Mouse (Mus musculus) MEL (cell line): ENCODE data around the gene Il4.

ENCODE experiments used
- E2F4 ChIP-seq: IDR thresholded peaks from 2 replicates; pipeline ENCODE4 v1.6.1; 2011; ENCODE audit warnings: low read depth, low read length, improper control_type of control experiment, borderline replicate concordance
- EP300 ChIP-seq, 2 experiments: IDR thresholded peaks; 2 replicates each; pipeline ENCODE4 v1.6.1; 2011; ENCODE audit warnings: improper control_type of control experiment in 2 of 2, low read length in 2 of 2, low read depth in 1 of 2, mild to moderate bottlenecking in 1 of 2
- GATA1 ChIP-seq: IDR thresholded peaks from 2 replicates; pipeline ENCODE4 v1.6.1; 2011; ENCODE audit warnings: low read depth, low read length, improper control_type of control experiment
- HCFC1 ChIP-seq: IDR thresholded peaks from 2 replicates; pipeline ENCODE4 v1.6.1; 2012; ENCODE audit warnings: low read depth, mild to moderate bottlenecking, inconsistent platforms, low read length, improper control_type of control experiment, moderate library complexity
- JUND ChIP-seq: IDR thresholded peaks from 2 replicates; pipeline ENCODE4 v1.6.1; 2011; ENCODE audit warnings: low read depth, mild to moderate bottlenecking, improper control_type of control experiment, low read length
- MAX ChIP-seq: IDR thresholded peaks from 2 replicates; pipeline ENCODE4 v1.6.1; 2011; ENCODE audit warnings: low read length, improper control_type of control experiment
- MAZ ChIP-seq: IDR thresholded peaks from 2 replicates; pipeline ENCODE4 v1.6.1; 2012; ENCODE audit warnings: low read depth, mild to moderate bottlenecking, inconsistent platforms, low read length, improper control_type of control experiment
- NRF1 ChIP-seq: IDR thresholded peaks from 2 replicates; pipeline ENCODE4 v1.6.1; 2014; ENCODE audit warnings: low read depth, mild to moderate bottlenecking, inconsistent platforms, low read length, improper control_type of control experiment, moderate library complexity; ENCODE audit not compliant: poor library complexity, insufficient read depth, severe bottlenecking
- UBTF ChIP-seq: IDR thresholded peaks from 2 replicates; pipeline ENCODE4 v1.6.1; 2012; ENCODE audit warnings: low read depth, mild to moderate bottlenecking, inconsistent platforms, low read length, improper control_type of control experiment, moderate library complexity, borderline replicate concordance; ENCODE audit not compliant: insufficient read depth
- USF2 ChIP-seq, 2 experiments: IDR thresholded peaks; 2 replicates each; pipeline ENCODE4 v1.6.1; 2011 to 2012; ENCODE audit warnings: improper control_type of control experiment in 2 of 2, low read length in 2 of 2, borderline replicate concordance in 1 of 2, inconsistent platforms in 1 of 2, low read depth in 1 of 2, mild to moderate bottlenecking in 1 of 2; ENCODE audit not compliant: insufficient read depth in 1 of 2
- ZKSCAN1 ChIP-seq: IDR thresholded peaks from 2 replicates; pipeline ENCODE4 v1.6.1; 2012; ENCODE audit warnings: low read depth, mild to moderate bottlenecking, inconsistent platforms, low read length, improper control_type of control experiment, moderate library complexity

DNA sequence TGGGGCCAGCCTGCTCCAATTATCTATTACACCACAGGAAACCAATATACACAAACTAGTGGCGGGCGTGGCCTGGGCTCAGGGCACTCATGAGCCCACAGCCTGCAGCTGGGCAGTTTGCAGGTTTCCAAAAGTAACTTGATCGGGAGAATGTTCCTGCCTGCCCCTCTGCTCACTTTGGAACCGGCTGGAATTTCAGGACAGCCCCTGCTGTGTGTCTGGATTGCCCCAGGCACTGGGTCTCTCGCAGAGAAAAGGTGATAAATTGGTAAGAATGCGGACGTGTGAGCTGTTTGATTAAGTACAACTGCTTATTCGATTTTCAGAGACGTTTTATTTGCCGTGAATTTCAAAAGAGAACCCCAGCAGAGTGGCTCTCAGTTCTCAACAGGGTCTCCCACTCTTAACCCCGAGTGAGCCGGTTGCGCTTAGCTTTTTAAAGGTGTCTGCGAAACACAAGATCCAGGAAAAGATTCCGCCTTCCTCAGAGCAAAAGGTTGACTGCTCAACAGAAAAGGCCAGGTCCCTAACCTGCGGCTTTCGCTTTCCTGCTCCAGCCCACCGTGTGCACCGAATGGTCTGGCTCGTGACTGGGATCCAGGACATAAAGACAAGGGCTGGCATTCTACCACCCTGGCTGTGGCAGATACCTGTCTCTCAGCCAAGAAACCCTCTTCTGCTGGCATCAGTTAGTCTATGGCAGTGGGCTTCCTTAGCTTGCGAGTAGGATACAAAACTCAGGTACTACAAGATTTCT, 18.8 kb upstream of the Il4 start:
- TF ChIP-seq ZKSCAN1 (no peak), HCFC1 (no peak), JUND (no peak), EP300 (IDR thresholded peaks at IDR 0.05; ENCODE audit: low read depth in 1 of 2, low read length in 2 of 2) (no peak), E2F4 (no peak), NRF1 (no peak), MAX (no peak), MAZ (no peak), USF2 (IDR thresholded peaks at IDR 0.05; ENCODE audit: borderline replicate concordance in 1 of 2, insufficient read depth in 1 of 2, low read depth in 1 of 2, low read length in 2 of 2) (no peak), GATA1 (no peak), UBTF (no peak)
